Mouse (Mus musculus) lung, postnatal 4 days (tissue): ENCODE measurements at regions not wholly inside any gene's neighbourhood (a gene's known extent, or its start where the extent isn't known, plus 50 kb on each side); places are given as distances from the start of the nearest gene placed in this dataset.
"Not testable (repeated sequence)": the region's sequence is repeated elsewhere in the genome, so short reads cannot be mapped to it uniquely, and the experiment has no call there.

Experiments used
- DNase-seq, 2 experiments: peaks; one replicate each; pipeline ENCODE4 v3.0.0; 2021

DNA sequence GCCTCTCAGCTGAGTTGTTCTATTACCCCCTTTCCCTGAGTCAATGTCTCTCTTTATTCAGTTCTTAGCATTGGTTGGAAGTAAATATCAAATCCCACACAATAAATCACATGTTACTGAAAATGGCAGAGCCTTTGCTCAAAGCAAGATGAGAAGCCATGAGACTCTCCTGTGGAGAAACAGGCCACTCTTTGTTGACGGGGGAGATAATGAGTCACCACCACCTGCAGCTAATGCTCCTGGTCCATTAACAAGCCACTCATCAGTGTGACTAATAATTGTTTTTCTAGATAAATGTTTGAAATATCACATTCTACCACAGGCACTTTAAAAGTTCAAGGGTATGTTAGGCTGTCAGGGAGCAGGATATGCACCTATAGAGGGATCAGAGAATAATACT lies 61.0 kb upstream of the Galnt18 start:
- DNase-seq = no peak

- no peak for DNase-seq
Observed at GRCm38 (mm10) chr7:111838162-111838561, 58.4 kb upstream of the Galnt18 start.

GRCm38 (mm10) chr7:111834356-111834755 lies 54.6 kb upstream of the Galnt18 start:
- DNase-seq = not testable (repeated sequence)

DNA sequence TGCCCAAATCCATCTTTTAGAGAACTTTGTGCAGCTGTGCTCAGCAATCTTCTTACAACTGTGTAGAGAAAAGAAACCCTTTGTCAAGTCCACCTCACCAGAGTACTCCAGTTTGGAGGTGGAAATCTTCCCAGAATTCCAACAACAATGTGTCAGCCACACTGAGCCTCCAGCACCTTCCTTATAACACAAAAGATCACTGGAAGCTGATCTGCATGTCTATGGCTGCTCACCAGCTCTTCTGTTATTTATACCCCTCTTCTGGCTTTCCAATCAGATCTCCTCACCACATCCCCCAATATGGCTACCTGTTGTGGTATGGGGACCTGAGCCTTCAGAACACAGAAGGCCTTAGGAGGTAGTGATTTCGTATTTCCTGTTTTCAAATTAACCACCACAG lies 50.2 kb upstream of the Galnt18 start:
- no peak for DNase-seq
